Mouse (Mus musculus) embryonic facial prominence, embryonic 15.5 days (tissue): ENCODE measurements around the gene Map3k5. TPM values are rescaled to one million over a fixed set of nuclear protein-coding genes. Genes with fewer than 3 reads are reported as not detected.

ENCODE experiments used
- ATAC-seq: fragments of 200-750 bp; cut with Nextera tagmentation; 2 replicates; pipeline ENCODE4 v1.8.0; 2017; ENCODE audit warnings: low read depth, moderate TSS enrichment; ENCODE audit not compliant: insufficient number of reproducible peaks, low FRiP score, low TSS enrichment
- H3K27ac ChIP-seq: fragments of 300-500 bp; sonication (generic); replicated peaks from 2 replicates; pipeline ENCODE4 v1.5.1; 2015; ENCODE audit warnings: mild to moderate bottlenecking, inconsistent platforms
- H3K27me3 ChIP-seq: fragments of 300-500 bp; sonication (generic); 2 replicates; pipeline ENCODE4 v1.6.1; 2015; ENCODE audit warnings: inconsistent platforms
- H3K36me3 ChIP-seq: fragments of 300-500 bp; sonication (generic); 2 replicates; pipeline ENCODE4 v1.6.1; 2015; ENCODE audit warnings: mild to moderate bottlenecking, inconsistent platforms
- H3K4me1 ChIP-seq: fragments of 300-500 bp; sonication (generic); 2 replicates; pipeline ENCODE4 v1.6.1; 2015; ENCODE audit warnings: inconsistent platforms
- H3K4me2 ChIP-seq: fragments of 300-500 bp; sonication (generic); replicated peaks from 2 replicates; pipeline ENCODE4 v1.6.1; 2015; ENCODE audit warnings: mild to moderate bottlenecking, inconsistent platforms
- H3K4me3 ChIP-seq: fragments of 300-500 bp; sonication (generic); replicated peaks from 2 replicates; pipeline ENCODE4 v1.5.1; 2015; ENCODE audit warnings: mild to moderate bottlenecking, inconsistent platforms
- H3K9ac ChIP-seq: fragments of 300-500 bp; sonication (generic); 2 replicates; pipeline ENCODE4 v1.6.1; 2015; ENCODE audit warnings: inconsistent platforms
- H3K9me3 ChIP-seq: fragments of 300-500 bp; sonication (generic); replicated peaks from 2 replicates; pipeline ENCODE4 v1.6.1; 2016; ENCODE audit warnings: inconsistent platforms
- WGBS: fragments of 180-500 bp; shearing (Covaris S2); methylation state at CpG from one replicate; pipeline ENCODE4 v1.1.7; 2015; 5-methylcytosine and 5-hydroxymethylcytosine counted together
- polyA plus RNA-seq: library from polyadenylated mRNA; unstranded; fragments of >200 nt; fragmentation: Nextera tagmentation; extraction: Ambion mirVana; gene quantifications from 2 replicates; pipeline ENCODE4 v1.2.1, GENCODE M21; 2015

The Map3k5 gene
- polyA plus RNA-seq, 1 experiment from 2014 or later: 2.1 TPM

GRCm38 (mm10) chr10:20036846-20037245 is 102.6 kb downstream of the Map3k5 start:
- ATAC-seq: no peak

DNA sequence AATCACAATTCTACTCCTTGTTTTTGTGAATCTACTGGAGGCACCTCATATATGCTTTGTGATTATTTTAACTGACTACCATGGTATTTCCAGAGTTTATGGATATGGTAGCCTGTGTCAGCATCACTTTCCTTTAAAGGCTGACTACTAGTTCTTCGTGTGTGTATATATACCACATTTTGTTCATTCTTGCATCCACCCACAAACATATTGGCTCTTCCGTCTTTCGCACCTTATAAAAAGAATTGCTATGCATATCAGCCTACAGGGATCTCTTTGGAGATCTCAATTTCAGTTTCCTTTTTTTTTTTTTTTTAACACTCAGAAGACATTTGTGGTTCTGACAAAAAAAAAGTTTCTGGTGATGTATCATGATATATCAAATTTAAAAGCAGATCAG is 105.3 kb downstream of the Map3k5 start:
- no peak overlapping the region for H3K9ac ChIP-seq
- H3K4me2 ChIP-seq: no peak overlapping the region
- no peak overlapping the region for H3K4me3 ChIP-seq
- ATAC-seq: no peak
- H3K9me3 ChIP-seq: no peaks in the 10 kb centered on the region
- no peaks in the 10 kb centered on the region for H3K27me3 ChIP-seq
- H3K4me1 ChIP-seq: no peaks in the 10 kb centered on the region
- H3K36me3 ChIP-seq: no peaks in the 10 kb centered on the region
- no peak overlapping the region for H3K27ac ChIP-seq
- 86% methylated on average over 3 of the region's 3 CpGs for WGBS

More at GRCm38 (mm10) chr10:20036846-20037245, 102.6 kb downstream of the Map3k5 start:
- Histone ChIP-seq H3K9ac (no peak overlapping the region), H3K27ac (no peak overlapping the region), H3K4me3 (no peak overlapping the region), H3K9me3 (no peaks in the 10 kb centered on the region), H3K27me3 (no peaks in the 10 kb centered on the region), H3K4me1 (no peaks in the 10 kb centered on the region), H3K36me3 (no peaks in the 10 kb centered on the region), H3K4me2 (no peak overlapping the region)
- WGBS: 59% methylated on average over 7 of the region's 7 CpGs

GRCm38 (mm10) chr10:20040116-20040515 is 105.8 kb downstream of the Map3k5 start:
- no peak overlapping the region for H3K4me2 ChIP-seq
- no peak for ATAC-seq
- no peaks in the 10 kb centered on the region for H3K36me3 ChIP-seq
- H3K27me3 ChIP-seq: no peaks in the 10 kb centered on the region
- H3K27ac ChIP-seq: no peak overlapping the region
- WGBS: 61% methylated on average over 7 of the region's 7 CpGs
- no peak overlapping the region for H3K9ac ChIP-seq
- no peaks in the 10 kb centered on the region for H3K4me1 ChIP-seq
- H3K9me3 ChIP-seq: no peaks in the 10 kb centered on the region
- H3K4me3 ChIP-seq: no peak overlapping the region

- Histone ChIP-seq H3K27me3 (no peaks in the 10 kb centered on the region), H3K9me3 (no peaks in the 10 kb centered on the region), H3K4me3 (no peak overlapping the region), H3K4me2 (no peak overlapping the region), H3K36me3 (no peaks in the 10 kb centered on the region), H3K9ac (no peak overlapping the region), H3K27ac (no peak overlapping the region), H3K4me1 (peaks cover 1% of the 10 kb centered on the region; the same call in 1 of the 2 replicates)
- no peak for ATAC-seq
- 75% methylated on average over 4 of the region's 4 CpGs for WGBS
These were observed 106.4 kb downstream of the Map3k5 start for GRCm38 (mm10) chr10:20040677-20041076.

DNA sequence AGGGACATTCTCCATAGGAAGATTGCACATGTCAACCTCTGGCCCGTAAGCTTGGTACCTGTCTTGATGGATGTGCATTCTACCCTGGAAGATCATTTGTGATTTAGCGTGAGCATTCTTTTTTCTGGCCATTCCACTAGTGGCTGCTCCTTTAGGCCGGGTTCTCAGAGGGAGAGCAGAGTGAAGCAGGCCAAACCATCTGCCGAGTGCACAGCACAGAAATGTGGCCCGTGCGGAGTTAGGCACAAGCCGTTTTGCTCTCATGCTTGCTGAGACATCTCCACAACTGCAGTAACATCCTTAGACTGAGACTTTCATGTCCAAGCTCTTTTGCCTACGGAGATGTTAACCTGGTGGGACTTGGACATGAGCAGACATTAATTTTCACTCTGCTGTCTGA is 107.8 kb downstream of the Map3k5 start:
- Histone ChIP-seq H3K9ac (no peak overlapping the region), H3K27me3 (no peaks in the 10 kb centered on the region), H3K4me3 (no peak overlapping the region), H3K27ac (no peak overlapping the region), H3K36me3 (no peaks in the 10 kb centered on the region), H3K4me1 (peaks cover 12% of the 10 kb centered on the region; the same call in 1 of the 2 replicates), H3K4me2 (no peak overlapping the region), H3K9me3 (no peaks in the 10 kb centered on the region)
- no peak for ATAC-seq
- WGBS: 92% methylated on average over 8 of the region's 8 CpGs

DNA sequence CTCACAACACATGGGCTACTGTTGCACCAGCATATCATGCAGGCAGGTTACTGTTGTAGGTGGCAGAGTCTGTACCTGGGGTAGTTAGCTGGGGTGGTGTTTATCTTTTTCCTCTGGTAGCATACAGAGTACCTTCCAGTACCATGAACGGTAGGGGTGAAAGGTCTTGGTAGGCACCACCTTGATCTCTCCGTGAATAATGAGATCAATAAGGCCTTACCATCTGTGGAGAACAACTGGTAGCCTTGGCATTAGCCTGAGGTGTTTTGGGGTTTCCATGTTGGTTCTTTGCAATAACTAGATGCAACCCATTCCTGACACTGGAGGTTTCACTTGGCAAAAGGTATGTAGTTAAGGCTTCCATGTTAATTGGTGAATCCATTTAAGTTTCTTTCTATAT is 109.8 kb downstream of the Map3k5 start:
- H3K4me3 ChIP-seq: no peak overlapping the region
- H3K9me3 ChIP-seq: no peaks in the 10 kb centered on the region
- WGBS: 90% methylated on average over 2 of the region's 2 CpGs
- H3K36me3 ChIP-seq: no peaks in the 10 kb centered on the region
- no peak overlapping the region for H3K9ac ChIP-seq
- H3K4me2 ChIP-seq: no peak overlapping the region
- no peak for ATAC-seq
- H3K27me3 ChIP-seq: no peaks in the 10 kb centered on the region
- no peak overlapping the region for H3K27ac ChIP-seq
- peaks cover 12% of the 10 kb centered on the region; the same call in 1 of the 2 replicates for H3K4me1 ChIP-seq

DNA sequence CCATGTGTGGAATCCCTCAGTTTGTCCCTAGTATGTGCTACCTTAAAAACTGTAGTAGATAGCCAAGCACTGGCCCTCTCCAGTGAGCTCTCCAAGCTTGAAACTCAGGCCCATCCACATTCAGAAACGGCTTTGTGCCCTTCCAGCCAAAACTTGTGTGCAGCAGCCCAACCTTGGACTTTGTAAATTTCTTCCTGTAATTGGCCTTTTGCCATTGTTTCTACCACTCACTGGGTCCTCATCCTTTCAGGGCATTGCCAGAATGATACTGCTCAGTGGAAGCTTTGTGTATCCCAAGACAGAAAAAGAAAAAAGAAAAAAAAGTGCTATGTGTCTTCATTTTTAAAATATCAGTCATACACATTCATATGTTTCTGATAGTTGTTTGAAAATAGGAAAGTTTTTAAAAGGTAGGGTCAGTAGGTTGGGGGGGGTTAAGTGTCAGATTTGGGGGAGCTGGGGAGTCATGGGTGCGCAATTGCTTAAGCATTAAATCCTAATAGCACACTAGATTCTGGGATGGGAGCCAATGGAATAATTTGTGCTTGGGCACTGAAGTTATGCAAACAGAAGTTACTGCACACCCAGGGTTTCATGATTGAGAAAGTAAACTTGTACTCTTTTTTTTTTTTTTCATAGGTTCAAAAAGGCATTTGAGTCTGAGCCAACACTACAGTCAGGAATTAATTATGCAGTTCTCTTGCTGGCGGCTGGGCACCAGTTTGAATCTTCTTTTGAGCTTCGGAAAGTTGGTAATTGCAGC is 111.6 kb downstream of the Map3k5 start:
- Histone ChIP-seq H3K4me2 (no peak overlapping the region), H3K4me1 (peaks cover 12% of the 10 kb centered on the region; the same call in 1 of the 2 replicates), H3K9me3 (no peaks in the 10 kb centered on the region), H3K27me3 (no peaks in the 10 kb centered on the region), H3K36me3 (no peaks in the 10 kb centered on the region), H3K4me3 (no peak overlapping the region), H3K27ac (no peak overlapping the region), H3K9ac (no peak overlapping the region)
- WGBS: 25% methylated on average over 4 of the region's 4 CpGs
- no peak for ATAC-seq

DNA sequence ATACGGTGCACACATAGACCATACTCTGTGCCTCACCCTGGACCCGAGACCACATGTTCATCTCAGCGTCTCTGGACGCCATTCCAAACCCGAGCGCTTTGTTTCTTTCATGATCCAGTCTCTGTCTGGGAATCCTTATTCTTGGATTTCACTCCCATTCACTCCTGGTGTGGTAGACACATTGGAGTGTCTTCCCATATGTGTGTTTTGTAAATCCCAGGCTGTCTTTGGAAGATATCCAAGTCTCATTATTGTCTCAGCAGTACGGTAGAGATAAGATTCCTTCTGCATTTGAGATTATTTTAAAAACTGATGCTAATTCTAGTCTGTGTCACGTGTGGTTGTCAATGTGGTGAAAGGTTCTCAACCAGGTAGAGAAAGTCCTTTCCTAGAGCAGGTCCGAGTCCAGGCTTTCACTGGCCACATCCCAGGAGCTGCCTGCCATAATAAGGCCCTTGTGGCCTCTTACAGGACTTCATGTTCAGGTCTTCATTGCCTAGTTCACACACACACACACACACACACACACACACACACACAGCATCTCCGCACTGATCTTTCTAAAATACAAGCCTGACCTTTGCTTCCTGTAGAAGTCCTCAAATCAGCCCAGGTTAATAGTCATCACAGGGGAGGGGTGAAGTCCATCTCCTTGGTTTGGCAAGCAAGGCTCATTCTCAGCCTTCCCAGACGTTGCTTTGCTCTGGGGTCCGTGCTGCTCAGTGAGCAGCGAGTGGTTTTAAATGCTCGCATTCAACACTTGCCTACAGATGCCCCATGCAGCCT is 122.8 kb downstream of the Map3k5 start:
- Histone ChIP-seq H3K4me2 (no peak overlapping the region), H3K36me3 (no peaks in the 10 kb centered on the region), H3K4me1 (no peaks in the 10 kb centered on the region), H3K9ac (no peak overlapping the region), H3K27ac (no peak overlapping the region), H3K4me3 (no peak overlapping the region), H3K9me3 (no peaks in the 10 kb centered on the region), H3K27me3 (no peaks in the 10 kb centered on the region)
- 86% methylated on average over 14 of the region's 14 CpGs for WGBS
- no peak for ATAC-seq

- Histone ChIP-seq H3K4me1 (no peaks in the 10 kb centered on the region), H3K4me2 (no peak overlapping the region), H3K27me3 (no peaks in the 10 kb centered on the region), H3K36me3 (no peaks in the 10 kb centered on the region), H3K9me3 (no peaks in the 10 kb centered on the region), H3K27ac (no peak overlapping the region), H3K9ac (no peak overlapping the region), H3K4me3 (no peak overlapping the region)
- 79% methylated on average over 10 of the region's 10 CpGs for WGBS
- ATAC-seq: no peak
These were observed 123.8 kb downstream of the Map3k5 start for GRCm38 (mm10) chr10:20058031-20058430.

DNA sequence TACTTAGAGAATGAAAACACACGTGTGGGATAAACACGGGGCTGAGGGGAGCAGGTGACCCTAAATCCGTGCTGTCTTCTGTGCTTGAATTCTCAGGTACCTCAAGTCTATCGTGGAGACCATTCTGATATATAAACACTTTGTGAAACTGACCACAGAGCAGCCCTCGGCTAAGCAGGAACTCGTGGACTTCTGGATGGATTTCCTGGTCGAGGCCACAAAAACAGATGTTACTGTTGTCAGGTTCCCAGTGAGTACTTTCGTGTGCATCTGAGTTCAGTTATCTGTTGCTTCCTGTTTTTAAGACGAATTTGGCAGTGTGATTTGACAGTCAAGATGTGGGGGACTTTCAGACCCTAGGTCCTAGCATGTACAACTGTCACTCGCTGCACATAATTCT is 124.6 kb downstream of the Map3k5 start:
- H3K36me3 ChIP-seq: no peaks in the 10 kb centered on the region
- no peak overlapping the region for H3K4me2 ChIP-seq
- no peaks in the 10 kb centered on the region for H3K27me3 ChIP-seq
- no peak overlapping the region for H3K4me3 ChIP-seq
- H3K9ac ChIP-seq: no peak overlapping the region
- 63% methylated on average over 10 of the region's 10 CpGs for WGBS
- no peak for ATAC-seq
- no peaks in the 10 kb centered on the region for H3K9me3 ChIP-seq
- H3K27ac ChIP-seq: no peak overlapping the region
- no peaks in the 10 kb centered on the region for H3K4me1 ChIP-seq

GRCm38 (mm10) chr10:20060320-20060970 is 126.2 kb downstream of the Map3k5 start:
- Histone ChIP-seq H3K27me3 (no peaks in the 10 kb centered on the region), H3K4me1 (no peaks in the 10 kb centered on the region), H3K9me3 (no peaks in the 10 kb centered on the region), H3K4me2 (no peak overlapping the region), H3K4me3 (no peak overlapping the region), H3K9ac (no peak overlapping the region), H3K36me3 (no peaks in the 10 kb centered on the region), H3K27ac (no peak overlapping the region)
- WGBS: 66% methylated on average over 15 of the region's 15 CpGs
- ATAC-seq: no peak
